Mouse (Mus musculus) gastrocnemius, adult 18-20 months (tissue): ENCODE results near the gene Glipr1l1. TPM values are rescaled to one million over a fixed set of nuclear protein-coding genes. Genes with fewer than 3 reads are reported as not detected.
A peak's percentile ranks its signal among the peaks of the same experiment; 100 is the strongest.
"Not testable (repeated sequence)": the region's sequence is repeated elsewhere in the genome, so short reads cannot be mapped to it uniquely, and the experiment has no call there.

Source experiments
- DNase-seq: peaks from one replicate; pipeline ENCODE4 v3.0.0; 2021; ENCODE audit warnings: low spot score
- long read RNA-seq, 2 experiments: library from polyadenylated mRNA; stranded (forward); transcript quantifications; one replicate each; pipeline ENCODE4 v2.0.0; 2021
- total RNA-seq, 2 experiments: library from RNA; stranded (reverse); gene quantifications; 2 replicates each; pipeline ENCODE4 v1.2.3; 2021

Glipr1l1 gene
- total RNA-seq, result not detected
- long read RNA-seq, experiment 1, result 0 reads
- long read RNA-seq, experiment 2, result 0 reads

DNA sequence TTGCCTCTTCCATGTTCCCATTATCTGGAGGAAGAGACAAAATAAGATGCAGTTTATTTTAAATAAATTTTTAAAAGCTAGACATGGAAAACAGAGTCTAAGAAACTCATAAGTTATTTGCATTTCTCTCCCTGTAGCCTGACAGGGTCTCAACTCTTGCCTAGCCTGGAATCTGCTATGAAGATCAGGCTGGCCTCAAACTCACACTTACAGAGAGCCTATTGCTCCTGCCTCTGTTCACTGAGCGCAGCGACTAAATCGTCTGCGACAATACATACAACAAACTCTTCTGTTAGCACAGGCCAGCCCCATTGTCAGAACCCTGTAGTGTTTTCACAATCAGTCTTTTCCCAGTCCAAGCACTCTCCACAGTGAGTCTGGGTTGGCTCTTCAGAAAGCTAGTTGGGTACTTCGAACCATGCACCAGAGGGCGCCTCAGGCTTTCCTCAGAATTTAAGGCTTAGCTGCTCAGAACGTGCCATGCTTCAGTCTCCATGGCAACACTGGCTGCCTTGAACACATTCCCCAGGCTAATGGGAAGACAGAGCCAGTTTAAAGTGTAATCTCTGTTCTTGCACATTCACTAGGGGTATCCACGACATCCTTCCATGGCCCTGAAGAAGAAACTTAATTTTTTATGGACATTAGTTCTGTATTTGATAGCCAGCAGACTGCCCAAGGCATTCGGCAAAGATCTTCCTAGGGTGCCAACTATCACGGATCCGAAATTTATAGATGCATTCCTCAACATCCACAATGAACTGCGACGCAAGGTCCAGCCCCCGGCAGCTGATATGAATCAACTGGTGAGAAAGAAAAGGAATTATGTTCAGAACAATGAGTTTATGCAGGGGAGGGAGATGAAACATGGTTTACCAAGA is at the start of gene Glipr1l1:
Gene Glipr1l1, plus strand, starts transcription at position 488 of the 881 bp plus-strand sequence.
- DNase-seq, result no peak

DNA sequence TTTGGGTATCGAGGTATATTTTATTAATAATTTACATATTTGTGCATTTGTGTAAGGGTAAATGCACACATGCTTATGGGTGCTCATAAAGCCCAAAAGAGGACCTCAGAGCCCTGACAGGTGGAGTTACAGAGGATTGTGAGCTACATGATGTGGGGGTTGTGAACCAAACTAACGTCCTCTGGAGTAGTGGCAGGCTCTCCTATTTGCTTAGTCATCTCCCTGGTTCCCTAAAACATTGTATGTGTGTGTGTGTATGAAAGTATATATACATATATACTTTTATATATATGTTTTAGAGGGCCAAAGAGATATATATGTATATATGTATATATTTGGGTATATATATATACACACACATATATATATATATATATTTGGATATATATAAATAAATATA is 36.4 kb upstream of the Glipr1l1 start:
- DNase-seq, result no peak

DNA sequence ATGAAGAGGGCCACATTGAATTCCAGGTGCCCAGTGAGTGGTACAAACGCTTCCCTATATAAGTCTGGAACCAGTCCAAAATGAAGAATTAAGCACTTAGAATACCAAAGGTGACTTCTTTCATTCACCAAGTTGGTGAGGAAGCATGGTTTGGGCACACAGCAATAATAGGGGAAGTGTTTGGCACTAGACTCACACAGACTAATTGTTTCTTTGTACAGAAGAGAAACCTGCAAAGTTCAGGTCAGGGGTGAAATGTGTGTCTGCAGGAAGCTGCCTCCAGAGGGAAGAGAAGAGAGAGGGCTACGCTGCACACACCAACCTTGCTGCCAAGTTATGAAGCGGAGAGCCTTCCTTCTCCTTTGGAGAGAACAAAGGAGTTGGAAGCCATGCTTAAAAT is 31.3 kb upstream of the Glipr1l1 start:
- not testable (repeated sequence) for DNase-seq

DNA sequence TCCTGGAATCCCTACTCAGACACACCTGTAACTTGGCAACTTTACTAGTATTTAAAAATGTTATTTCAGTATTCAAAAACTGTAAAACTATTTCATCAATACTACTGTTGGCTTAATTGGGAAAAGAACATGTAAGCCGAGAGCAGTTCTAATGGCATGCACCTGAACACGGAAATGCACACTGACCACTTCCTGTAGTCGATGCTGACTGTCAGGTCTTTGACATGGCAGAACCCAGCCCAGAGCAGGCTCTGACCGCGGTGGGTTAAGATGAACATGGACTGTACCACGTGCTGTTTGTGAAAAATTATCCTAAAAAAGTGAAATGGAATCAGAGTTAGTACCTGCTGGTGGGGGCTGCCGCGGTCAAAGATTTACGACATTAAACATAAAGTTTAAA is 16.5 kb upstream of the Glipr1l1 start:
- not testable (repeated sequence) for DNase-seq

DNA sequence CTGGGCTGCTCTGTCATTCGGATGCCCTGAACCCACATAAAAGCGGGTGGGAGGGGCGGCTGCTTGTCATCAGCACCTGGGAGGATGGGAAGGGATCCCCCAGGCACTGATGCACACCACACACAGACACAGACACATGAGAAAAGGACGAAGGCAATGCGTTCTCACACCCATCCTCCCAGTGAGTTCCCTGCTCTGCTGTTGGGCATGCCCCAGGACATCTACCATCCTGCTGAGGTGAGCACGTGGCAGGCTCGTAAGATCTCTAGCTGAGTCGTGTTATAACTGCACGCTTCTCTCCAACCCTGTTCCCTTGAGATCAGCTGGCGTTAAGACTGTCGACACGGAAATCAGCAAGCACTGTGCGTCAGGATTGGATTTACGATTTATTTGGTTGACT is 15.7 kb upstream of the Glipr1l1 start:
- DNase-seq, result not testable (repeated sequence)

DNA sequence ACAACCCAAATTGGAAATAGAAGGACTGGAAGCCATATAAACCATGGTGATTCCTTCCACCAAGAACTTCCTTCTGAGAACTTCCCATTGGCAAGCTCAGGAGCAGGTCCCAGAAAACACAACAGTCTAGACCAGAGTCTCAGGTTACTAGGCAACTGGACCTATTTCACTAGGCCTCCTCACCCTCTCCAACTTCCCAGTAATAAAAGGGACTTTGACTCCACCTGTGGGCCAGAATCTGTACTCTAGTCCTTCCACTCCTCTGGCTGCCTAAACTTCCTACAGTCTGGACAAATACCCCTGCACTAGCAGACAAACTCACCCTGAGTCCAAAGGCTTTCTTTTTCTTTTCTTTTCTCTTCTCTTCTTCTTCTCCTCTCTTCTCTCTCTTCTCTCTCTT is 8.8 kb upstream of the Glipr1l1 start:
- DNase-seq, result no peak

DNA sequence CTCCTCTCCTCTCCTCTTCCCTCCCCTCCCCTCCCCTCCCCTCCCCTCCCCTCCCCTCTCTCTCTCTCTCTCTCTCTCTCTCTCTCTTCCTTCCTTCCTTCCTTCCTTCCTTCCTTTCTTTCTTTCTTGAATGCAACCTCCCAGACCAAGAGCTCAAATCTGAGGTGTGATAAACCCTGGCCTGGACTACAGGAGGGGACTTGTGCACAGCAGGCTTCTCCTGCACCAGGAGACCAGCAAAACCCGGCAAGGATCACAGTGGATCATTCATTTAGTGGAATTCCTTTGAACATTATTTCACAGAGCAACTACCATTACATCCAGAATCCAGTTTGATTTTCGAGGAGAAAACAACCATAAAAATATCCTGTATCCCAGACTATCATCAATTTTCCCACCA is 8.0 kb upstream of the Glipr1l1 start:
- not testable (repeated sequence) for DNase-seq

DNA sequence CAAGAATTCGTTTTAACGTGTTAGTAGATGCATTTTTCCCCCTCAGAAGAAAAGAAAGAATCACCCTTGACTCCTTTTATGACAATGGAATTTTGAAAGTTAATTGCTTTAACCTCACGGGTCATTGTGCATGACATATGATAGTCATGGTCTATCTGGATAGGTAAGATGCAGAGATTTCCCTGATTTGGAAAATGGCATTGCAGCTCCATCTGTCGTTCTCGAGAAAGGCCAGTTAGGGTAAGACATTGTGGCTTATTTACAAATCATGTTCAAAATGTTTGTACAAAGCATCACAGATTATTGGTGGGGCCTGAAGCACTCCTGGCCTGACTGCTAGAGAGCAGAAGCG is 570 bp downstream of the Glipr1l1 start:
- DNase-seq, result not testable (repeated sequence)

DNA sequence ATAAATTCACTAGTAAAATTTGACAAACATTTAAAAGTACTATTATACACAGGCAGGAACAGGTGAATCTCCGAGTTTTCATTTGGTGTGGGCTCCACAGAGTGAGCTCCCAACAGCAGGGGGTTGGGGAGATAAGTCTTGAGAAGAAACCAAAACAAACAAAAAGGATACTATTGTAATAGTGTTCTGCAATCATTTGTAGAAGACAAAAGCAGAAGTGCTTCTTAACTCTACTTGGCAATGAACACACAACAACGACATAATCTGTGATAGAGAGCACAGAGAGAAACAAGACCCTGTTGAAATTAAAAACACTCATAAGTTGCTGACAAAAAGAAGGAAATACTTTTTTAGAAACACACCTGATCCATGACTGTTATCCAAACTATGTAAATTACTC is 20.1 kb downstream of the Glipr1l1 start:
- no peak for DNase-seq

DNA sequence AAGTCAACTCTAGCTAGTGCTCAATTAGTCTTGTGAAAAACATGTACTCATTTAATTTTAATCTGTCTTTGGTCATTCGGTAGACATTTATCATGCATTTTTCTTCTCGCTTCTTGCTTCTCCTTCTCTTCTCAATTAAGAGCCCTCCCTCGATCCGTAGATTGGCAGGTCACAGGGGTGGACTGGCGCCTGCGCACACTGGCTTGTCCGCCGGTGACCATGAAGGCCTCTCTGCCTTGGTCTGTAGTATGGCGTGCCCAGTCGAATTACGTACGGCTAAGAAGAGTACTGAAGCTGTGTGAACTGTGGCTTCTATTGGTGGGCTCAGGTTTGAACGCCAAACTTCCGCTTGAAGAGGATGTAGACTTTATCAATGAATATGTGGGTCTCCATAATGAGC is 23.2 kb downstream of the Glipr1l1 start, which contains the start of gene Glipr1l2:
Gene Glipr1l2, plus strand, starts transcription at position 198 of the 400 bp plus-strand sequence.
- no peak for DNase-seq

DNA sequence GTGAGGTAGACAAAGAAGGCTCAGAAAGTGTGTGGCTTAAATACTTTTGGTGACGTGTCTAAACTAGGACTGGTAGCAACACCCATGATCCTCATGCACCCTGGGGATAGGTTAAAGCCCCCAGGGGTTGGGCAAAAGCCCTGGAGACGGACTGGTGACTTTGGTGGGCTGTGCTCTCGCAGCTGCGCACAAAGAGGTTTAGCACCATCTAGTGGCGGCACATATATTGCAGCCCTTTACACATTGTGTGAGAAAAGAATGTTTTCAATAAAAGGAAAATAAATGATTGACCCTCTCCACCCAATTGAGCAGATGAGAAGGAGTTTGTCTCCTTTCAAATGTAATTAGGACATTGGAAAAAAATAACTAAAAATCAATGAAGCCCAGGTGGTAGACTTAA is 45.8 kb downstream of the Glipr1l1 start:
- peak; percentile 38 for DNase-seq

DNA sequence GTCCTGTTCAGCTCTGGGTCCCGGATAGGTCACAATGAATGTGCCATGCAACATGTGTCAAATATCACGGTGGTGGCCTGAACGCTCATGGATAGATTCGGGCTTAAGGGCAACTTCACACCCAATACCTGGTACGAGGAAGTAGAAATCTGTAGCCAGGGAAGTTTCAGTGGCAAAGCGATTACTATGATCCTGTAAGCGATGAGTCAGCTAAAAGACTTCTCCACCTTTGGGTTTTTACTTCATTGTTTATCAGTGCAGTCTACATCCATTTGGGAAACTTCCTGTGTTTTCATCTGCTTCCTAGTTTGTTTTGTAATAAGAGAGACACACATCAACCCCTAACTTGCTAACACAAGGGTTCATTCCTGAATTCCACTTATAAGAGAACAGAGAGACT is 50.4 kb downstream of the Glipr1l1 start:
- no peak for DNase-seq

DNA sequence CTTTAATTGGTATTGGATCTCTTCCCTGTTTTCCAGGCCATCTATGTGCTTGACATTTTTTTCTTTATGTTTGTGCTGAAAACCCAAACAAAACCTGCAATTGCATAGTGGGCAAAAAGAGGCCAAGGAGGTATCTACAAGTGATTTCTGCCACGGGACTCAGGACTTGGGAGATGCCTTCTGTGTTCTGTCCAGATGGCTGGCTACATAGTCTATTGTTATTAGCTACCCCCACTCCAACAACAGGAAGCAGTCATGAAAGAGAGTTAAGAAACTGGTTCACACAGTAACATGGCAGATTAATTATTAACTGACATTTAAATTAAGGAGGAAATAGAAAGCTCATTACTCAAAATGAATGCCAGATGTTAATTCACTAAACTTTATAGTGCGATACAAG is 65.1 kb downstream of the Glipr1l1 start:
- DNase-seq, result not testable (repeated sequence)

DNA sequence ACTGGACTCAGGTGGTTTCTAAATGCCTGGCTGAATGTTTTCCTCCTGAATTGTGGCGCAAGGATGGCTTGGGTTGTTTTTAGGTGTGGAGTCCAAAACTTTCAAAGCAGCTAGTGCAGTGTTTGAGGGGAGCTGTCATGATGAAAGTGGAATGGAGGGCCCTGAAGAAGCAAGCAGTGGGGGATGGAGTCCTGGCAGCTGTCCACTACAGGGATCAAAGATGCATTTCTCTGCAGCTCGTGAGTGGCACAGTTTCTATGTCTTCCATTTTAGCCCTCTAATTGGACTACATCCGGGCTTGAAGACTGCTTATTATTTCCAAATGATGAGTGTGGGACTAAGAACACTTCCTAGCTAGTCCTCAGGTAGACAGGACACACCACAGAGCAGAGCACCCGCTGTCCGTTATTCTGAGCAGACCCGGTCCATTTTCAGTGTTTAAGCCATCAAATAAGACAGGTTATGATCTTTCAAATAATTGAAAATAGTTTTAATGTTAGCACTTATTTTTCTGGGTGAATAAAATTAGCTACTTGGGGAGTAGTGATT is 67.8 kb downstream of the Glipr1l1 start:
- not testable (repeated sequence) for DNase-seq

Other genes with a start within 250 kb of the Glipr1l1 start
- gene Krr1, start 87.5 kb upstream of the Glipr1l1 start, total RNA-seq, result 10 to 100 TPM; 24.1 to 27.0 TPM
- gene Glipr1, start 57.6 kb upstream of the Glipr1l1 start, total RNA-seq, result under 1 TPM in 1 of 2 experiments, not detected in 1; 0.21 TPM
- not detected for gene Glipr1l2, start 23.2 kb downstream of the Glipr1l1 start, total RNA-seq
- not detected for gene Glipr1l3, start 100.1 kb downstream of the Glipr1l1 start, total RNA-seq
- gene Caps2, start 103.4 kb downstream of the Glipr1l1 start, total RNA-seq, result not detected
- under 1 TPM; 0.11 to 0.36 TPM for gene Kcnc2, start 210.9 kb downstream of the Glipr1l1 start, total RNA-seq